Mouse (Mus musculus): ENCODE data around the gene Fkbp9.

DNA sequence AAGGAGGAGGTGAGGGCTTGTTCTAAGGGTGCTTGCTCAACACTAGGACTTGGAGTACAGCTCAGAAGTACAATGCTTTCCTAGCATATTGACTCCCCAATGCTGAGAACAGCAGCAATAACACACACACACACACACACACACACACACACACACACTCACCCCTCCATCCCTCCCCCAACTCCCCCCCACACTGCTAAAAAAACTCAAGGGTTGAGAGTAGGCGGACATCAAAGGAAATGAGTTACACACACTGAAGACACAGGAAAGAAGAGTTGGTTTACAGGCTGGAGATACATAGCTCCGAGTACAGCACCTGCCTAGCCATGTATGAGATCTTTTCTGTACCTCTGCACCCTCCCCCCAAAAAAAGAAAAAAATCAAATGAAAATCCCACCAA, 84.4 kb downstream of the Fkbp9 start:
- TF ChIP-seq POLR2A (IDR thresholded peaks at IDR 0.05; ENCODE audit: low read depth, low read length) (no peak), CTCF (conservative IDR thresholded peaks at IDR 0.05; ENCODE audit: insufficient read depth, insufficient read length, low read depth, low read length) (no peak)

Data from kidney, adult 2 months (tissue).